Mouse (Mus musculus): ENCODE results near the gene Sqstm1. TPM values are rescaled to one million over a fixed set of nuclear protein-coding genes. Genes with fewer than 3 reads are reported as not detected.

Sqstm1 gene
- total and polyA plus RNA-seq, 3 experiments: 187 to 223 TPM; not detected in 1

GRCm38 (mm10) chr11:50230481-50231304 lies 20.1 kb upstream of the Sqstm1 start:
- H3K27ac ChIP-seq (ENCODE audit: control insufficient read depth, low read depth, low read length): no peak overlapping the region
- DNase-seq (ENCODE audit: low read depth, low spot score): no peak
- no peak overlapping the region for H3K4me3 ChIP-seq (ENCODE audit: control insufficient read depth in 1 of 2, insufficient read depth in 1 of 2, low read depth in 2 of 2, low read length in 2 of 2)
- H3K36me3 ChIP-seq (ENCODE audit: control insufficient read depth in 1 of 2, insufficient read depth in 2 of 2, low read length in 2 of 2): peaks cover 2 to 5% of the 10 kb centered on the region in 2 experiments; a peak in 1 of 4 replicates
- peaks cover 3% of the 10 kb centered on the region for H3K79me2 ChIP-seq (ENCODE audit: control insufficient read depth, insufficient read depth, low read length, poor library complexity)
- H3K9ac ChIP-seq (ENCODE audit: control insufficient read depth, low read depth, low read length, poor library complexity, severe bottlenecking): no peak overlapping the region
- no peaks in the 10 kb centered on the region for H3K27me3 ChIP-seq (ENCODE audit: control insufficient read depth in 1 of 2, insufficient read depth in 2 of 2, low read length in 2 of 2)
- H3K4me1 ChIP-seq (ENCODE audit: control insufficient read depth in 1 of 2, insufficient read depth in 2 of 2, low read length in 2 of 2): peaks cover 3 to 14% of the 10 kb centered on the region in 2 experiments; a peak in 3 of 4 replicates
- H3K9me3 ChIP-seq (replicated peaks; ENCODE audit: insufficient read depth, low read length): no peaks in the 10 kb centered on the region
- TF ChIP-seq POLR2AphosphoS2 (IDR thresholded peaks at IDR 0.05; ENCODE audit: low read length) (no peak), SMC3 (IDR thresholded peaks at IDR 0.05; ENCODE audit: low read depth, low read length) (no peak), MAZ (IDR thresholded peaks at IDR 0.05; ENCODE audit: low read depth, low read length) (no peak), UBTF (IDR thresholded peaks at IDR 0.05; ENCODE audit: borderline replicate concordance, insufficient read depth, low read depth, low read length) (no peak), MEF2A (IDR thresholded peaks at IDR 0.05; ENCODE audit: extremely low read depth, insufficient replicate concordance, low read depth, low read length, poor library complexity, severe bottlenecking) (no peak), USF1 (IDR thresholded peaks at IDR 0.05; ENCODE audit: low read depth, low read length) (no peak)

- Histone ChIP-seq H3K9me3 (replicated peaks; ENCODE audit: insufficient read depth, low read length) (no peaks in the 10 kb centered on the region), H3K27me3 (ENCODE audit: control insufficient read depth in 1 of 2, insufficient read depth in 2 of 2, low read length in 2 of 2) (no peaks in the 10 kb centered on the region), H3K9ac (ENCODE audit: control insufficient read depth, low read depth, low read length, poor library complexity, severe bottlenecking) (no peak overlapping the region), H3K36me3 (ENCODE audit: control insufficient read depth in 1 of 2, insufficient read depth in 2 of 2, low read length in 2 of 2) (peaks cover 2 to 5% of the 10 kb centered on the region in 2 experiments; a peak in 1 of 4 replicates), H3K27ac (ENCODE audit: control insufficient read depth, low read depth, low read length) (no peak overlapping the region), H3K4me1 (ENCODE audit: control insufficient read depth in 1 of 2, insufficient read depth in 2 of 2, low read length in 2 of 2) (peaks cover 3 to 14% of the 10 kb centered on the region in 2 experiments; a peak in 3 of 4 replicates), H3K79me2 (ENCODE audit: control insufficient read depth, insufficient read depth, low read length, poor library complexity) (peaks cover 8% of the 10 kb centered on the region), H3K4me3 (ENCODE audit: control insufficient read depth in 1 of 2, insufficient read depth in 1 of 2, low read depth in 2 of 2, low read length in 2 of 2) (no peak overlapping the region)
- DNase-seq (ENCODE audit: low read depth, low spot score): no peak
- TF ChIP-seq ZNF384 (IDR thresholded peaks at IDR 0.05; ENCODE audit: low read depth, low read length) (no peak), KAT2A (conservative IDR thresholded peaks at IDR 0.05; ENCODE audit: low read depth, low read length) (no peak), RAD21 (IDR thresholded peaks at IDR 0.05; ENCODE audit: low read depth, low read length) (no peak)
Measured at GRCm38 (mm10) chr11:50229252-50229910, 18.8 kb upstream of the Sqstm1 start.

DNA sequence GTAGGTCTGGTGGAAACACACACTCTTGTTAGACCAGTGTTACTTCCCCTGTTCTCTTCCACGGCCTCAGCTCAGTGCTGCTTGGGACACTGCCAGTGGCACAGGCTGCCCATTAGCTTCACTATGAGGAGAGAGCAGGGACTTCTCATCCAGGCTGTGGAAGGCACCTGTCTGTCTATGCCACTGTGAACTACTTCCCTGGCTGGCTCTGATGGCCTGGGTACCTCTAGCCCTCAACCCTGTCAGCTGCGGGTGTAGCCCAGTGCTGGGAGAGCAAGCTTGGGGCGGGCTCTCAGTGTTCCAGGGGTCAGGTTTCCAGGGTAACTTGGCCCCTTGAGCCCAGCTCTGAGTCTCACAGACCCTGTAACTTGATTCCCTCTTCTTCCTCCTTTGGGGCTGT lies 18.1 kb upstream of the Sqstm1 start:
- Histone ChIP-seq H3K4me3 (ENCODE audit: control insufficient read depth in 1 of 2, insufficient read depth in 1 of 2, low read depth in 2 of 2, low read length in 2 of 2) (no peak overlapping the region), H3K79me2 (ENCODE audit: control insufficient read depth, insufficient read depth, low read length, poor library complexity) (peaks cover 12% of the 10 kb centered on the region), H3K4me1 (ENCODE audit: control insufficient read depth in 1 of 2, insufficient read depth in 2 of 2, low read length in 2 of 2) (peaks cover 4 to 15% of the 10 kb centered on the region in 2 experiments; a peak in 3 of 4 replicates), H3K27me3 (ENCODE audit: control insufficient read depth in 1 of 2, insufficient read depth in 2 of 2, low read length in 2 of 2) (no peaks in the 10 kb centered on the region), H3K36me3 (ENCODE audit: control insufficient read depth in 1 of 2, insufficient read depth in 2 of 2, low read length in 2 of 2) (peaks cover 3 to 5% of the 10 kb centered on the region in 2 experiments; a peak in 3 of 4 replicates), H3K27ac (ENCODE audit: control insufficient read depth, low read depth, low read length) (no peak overlapping the region), H3K9me3 (replicated peaks; ENCODE audit: insufficient read depth, low read length) (no peaks in the 10 kb centered on the region), H3K9ac (ENCODE audit: control insufficient read depth, low read depth, low read length, poor library complexity, severe bottlenecking) (no peak overlapping the region)
- DNase-seq (ENCODE audit: low read depth, low spot score): peak; percentile 35
- TF ChIP-seq RCOR1 (IDR thresholded peaks at IDR 0.05; ENCODE audit: low read depth, low read length) (no peak), CTCF (IDR thresholded peaks at IDR 0.05 in 2 of 3, conservative IDR thresholded peaks at IDR 0.05 in 1 of 3; ENCODE audit: control insufficient read depth in 1 of 3, insufficient read depth in 1 of 3, low read depth in 2 of 3, low read length in 3 of 3, poor library complexity in 1 of 3, severe bottlenecking in 1 of 3) (no peak), ELF1 (IDR thresholded peaks at IDR 0.05; ENCODE audit: low read depth, low read length) (no peak), MYC (IDR thresholded peaks at IDR 0.05; ENCODE audit: low read depth, low read length) (no peak), ETS1 (IDR thresholded peaks at IDR 0.05; ENCODE audit: low read depth, low read length) (no peak), USF1 (IDR thresholded peaks at IDR 0.05; ENCODE audit: low read depth, low read length) (no peak), UBTF (IDR thresholded peaks at IDR 0.05; ENCODE audit: borderline replicate concordance, insufficient read depth, low read depth, low read length) (no peak), ZNF384 (IDR thresholded peaks at IDR 0.05; ENCODE audit: low read depth, low read length) (no peak), EP300 (IDR thresholded peaks at IDR 0.05; ENCODE audit: low read depth in 1 of 2, low read length in 2 of 2) (no peak), BHLHE40 (IDR thresholded peaks at IDR 0.05; ENCODE audit: borderline replicate concordance, low read depth, low read length) (no peak), NRF1 (IDR thresholded peaks at IDR 0.05; ENCODE audit: insufficient read depth, low read depth, low read length, poor library complexity, severe bottlenecking) (no peak), MAX (IDR thresholded peaks at IDR 0.05; ENCODE audit: low read length) (no peak), MYB (IDR thresholded peaks at IDR 0.05; ENCODE audit: low read depth, low read length) (no peak), USF2 (IDR thresholded peaks at IDR 0.05; ENCODE audit: borderline replicate concordance in 1 of 2, insufficient read depth in 1 of 2, low read depth in 1 of 2, low read length in 2 of 2) (no peak)

Data from MEL (cell line).